Mouse (Mus musculus) brain, embryonic 14.5 days (tissue): ENCODE data around the gene Prrt1. TPM values are rescaled to one million over a fixed set of nuclear protein-coding genes. Genes with fewer than 3 reads are reported as not detected.
A peak's percentile ranks its signal among the peaks of the same experiment; 100 is the strongest.

Experiments
- DNase-seq: peaks from one replicate; pipeline ENCODE4 v3.0.0-alpha.2; 2011; ENCODE audit warnings: low read depth
- CTCF ChIP-seq: fragments of 200-500 bp; IDR thresholded peaks from 2 replicates; pipeline ENCODE4 v1.5.1; 2012; ENCODE audit warnings: inconsistent platforms, mild to moderate bottlenecking, moderate library complexity, borderline replicate concordance; ENCODE audit not compliant: insufficient read depth, insufficient read length; ENCODE audit errors: extremely low read depth
- POLR2A ChIP-seq: fragments of 200-500 bp; IDR thresholded peaks from 2 replicates; pipeline ENCODE4 v1.6.1; 2012; ENCODE audit warnings: mild to moderate bottlenecking, inconsistent platforms, borderline replicate concordance; ENCODE audit not compliant: poor library complexity, insufficient read depth, insufficient read length, severe bottlenecking; ENCODE audit errors: extremely low read depth
- polyA plus RNA-seq: library from polyadenylated mRNA; depleted of rRNA; stranded (reverse); fragments of >200 nt; gene quantifications from 2 replicates; pipeline ENCODE4 v1.2.3, GENCODE M21; 2012

Gene Prrt1
- polyA plus RNA-seq, 1 experiment: 63.8 TPM

DNA sequence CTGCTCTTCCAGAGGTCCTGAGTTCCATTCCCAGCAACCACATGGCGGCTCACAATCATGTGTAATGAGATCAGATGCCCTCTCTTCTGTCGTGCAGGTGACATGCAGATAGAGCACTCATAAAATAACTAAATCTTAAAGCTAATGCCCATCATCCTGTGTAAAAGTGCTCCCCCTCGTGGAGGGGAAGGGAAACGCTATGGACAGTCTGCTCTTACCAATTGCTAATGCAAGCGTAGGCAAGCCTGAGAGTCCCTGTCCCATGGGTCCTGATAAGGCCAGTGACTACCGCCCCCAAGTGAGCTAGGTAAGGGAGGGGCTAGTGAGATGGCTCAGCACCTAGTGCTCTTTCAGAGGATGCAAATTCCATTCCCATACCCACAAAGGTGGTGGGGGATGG, 10.3 kb upstream of the Prrt1 start:
- peak; percentile 65 for DNase-seq

DNA sequence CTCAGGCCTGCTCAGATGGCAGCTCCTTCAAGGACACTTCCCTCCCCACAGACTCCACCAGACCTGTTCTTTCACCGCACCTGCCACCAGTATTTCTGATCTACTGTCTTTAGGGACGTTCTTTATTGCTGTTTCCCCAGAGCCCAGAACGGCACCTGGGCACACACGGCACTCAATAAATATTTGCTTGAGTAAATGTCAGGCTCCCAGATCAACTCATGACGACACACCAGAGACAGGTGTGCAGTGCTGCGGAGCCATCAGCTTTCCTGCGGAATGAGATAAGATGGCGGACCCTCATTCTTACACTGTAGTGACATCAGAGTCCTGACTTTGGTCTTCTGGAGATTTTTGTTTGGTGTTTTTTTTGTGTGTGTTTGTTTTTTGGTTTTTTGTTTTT, 8.3 kb upstream of the Prrt1 start:
- TF ChIP-seq CTCF (no peak), POLR2A (no peak)

More for the DNA sequence above, 10.3 kb upstream of the Prrt1 start:
- TF ChIP-seq CTCF: peak; percentile 71; the same call in 1 of the 2 replicates
- no peak for TF ChIP-seq POLR2A

DNA sequence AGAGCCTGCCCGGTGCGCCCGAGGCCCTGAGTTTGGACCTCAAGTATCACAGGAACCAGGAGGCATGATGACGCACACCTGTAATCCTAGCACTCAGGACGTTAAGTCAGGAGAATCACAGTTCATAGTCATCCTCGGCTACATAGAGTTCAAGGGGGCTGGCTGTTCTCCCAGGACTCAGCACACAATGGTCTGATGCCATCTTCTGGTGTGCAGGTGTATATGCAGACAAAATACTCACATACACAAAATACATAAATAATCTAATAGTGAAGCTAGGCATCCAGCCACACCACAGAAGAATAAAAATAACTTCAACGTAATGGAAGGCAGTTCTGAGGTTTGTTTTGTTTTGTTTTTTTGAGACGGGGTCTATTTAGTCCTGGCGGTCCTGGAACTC, 6.2 kb upstream of the Prrt1 start:
- TF ChIP-seq POLR2A (no peak), CTCF (no peak)
- no peak for DNase-seq

More for the DNA sequence above, 8.3 kb upstream of the Prrt1 start:
- no peak for DNase-seq

DNA sequence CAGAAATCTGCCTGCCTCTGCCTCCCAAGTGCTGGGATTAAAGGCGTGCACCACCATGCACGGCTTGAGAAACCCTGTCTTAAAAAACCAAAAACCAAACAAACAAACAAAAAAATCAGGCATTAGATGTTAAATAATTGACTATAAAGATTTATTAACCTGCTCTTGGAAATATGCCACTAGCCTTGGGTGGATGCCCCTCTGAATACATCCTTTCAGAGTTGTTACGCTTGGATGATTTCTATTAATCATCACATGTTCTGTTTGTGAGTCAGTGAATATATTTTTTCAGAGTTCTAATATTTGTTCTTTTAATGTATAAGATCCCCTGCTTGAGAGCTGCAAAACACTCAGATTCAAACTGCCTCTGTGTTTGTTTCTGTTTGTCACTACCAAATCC, 4.4 kb upstream of the Prrt1 start:
- DNase-seq: no peak
- TF ChIP-seq CTCF (no peak), POLR2A (no peak)

DNA sequence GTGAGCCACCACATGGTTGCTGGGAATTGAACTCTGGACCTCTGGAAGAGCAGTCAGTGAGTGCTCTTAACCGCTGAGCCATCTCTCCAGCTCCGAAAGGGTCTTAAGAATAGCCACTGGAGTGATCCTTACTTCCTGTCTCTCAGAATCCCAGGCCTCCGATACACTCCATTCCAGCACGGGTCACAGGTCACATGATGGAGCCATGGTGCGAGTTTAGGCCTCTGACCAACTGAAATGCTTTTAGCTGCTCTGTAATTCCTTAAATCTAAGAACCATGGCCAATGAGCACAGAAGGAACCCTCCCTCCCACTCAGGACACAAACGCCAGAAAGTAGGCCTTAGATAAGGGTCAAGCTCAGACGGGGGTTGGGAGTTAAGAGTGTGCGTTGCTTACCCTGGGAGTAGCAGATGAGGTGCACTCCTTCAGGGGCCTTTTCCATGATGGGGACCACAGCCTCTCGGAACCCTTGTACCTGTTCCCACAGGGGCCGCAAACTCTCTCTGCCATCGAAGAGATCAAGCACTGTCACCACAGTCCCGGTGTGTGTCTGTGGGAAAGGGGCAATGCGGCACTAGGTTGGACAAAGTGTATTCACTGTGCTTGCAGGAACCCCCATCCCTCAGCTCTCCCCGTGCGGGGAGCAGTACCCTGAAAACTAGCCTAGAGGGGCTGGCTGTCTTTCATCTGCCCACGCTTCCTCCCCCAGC, 3.1 kb upstream of the Prrt1 start:
- TF ChIP-seq CTCF: no peak
- no peak for TF ChIP-seq POLR2A
- no peak for DNase-seq

DNA sequence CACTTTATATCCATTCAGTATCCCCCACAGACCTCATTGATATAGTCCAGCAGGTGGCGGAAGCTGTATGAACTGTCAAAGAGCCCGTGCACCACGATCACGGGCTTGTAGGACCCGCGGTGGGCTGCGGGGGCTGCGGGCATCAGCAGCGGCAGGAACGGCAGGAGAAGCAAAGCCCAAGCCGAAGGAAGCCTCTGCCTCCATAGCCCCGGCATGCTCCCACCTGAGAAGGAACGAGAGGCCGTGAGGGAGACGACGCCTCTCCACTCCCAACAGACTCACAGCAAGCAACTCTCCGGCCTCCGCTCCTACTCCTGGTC, 2.6 kb upstream of the Prrt1 start:
- TF ChIP-seq POLR2A: no peak
- peak; percentile 59; the same call in 1 of the 2 replicates for TF ChIP-seq CTCF
- peak; percentile 80 for DNase-seq

GRCm38 (mm10) chr17:34627093-34627942, 2.0 kb upstream of the Prrt1 start:
- TF ChIP-seq CTCF (no peak), POLR2A (no peak)
- peak; percentile 97 for DNase-seq

- TF ChIP-seq CTCF (no peak), POLR2A (no peak)
- DNase-seq: no peak
Observed at GRCm38 (mm10) chr17:34627943-34628643, 1.2 kb upstream of the Prrt1 start, which contains the start of gene Ppt2. Gene Ppt2, minus strand, starts transcription at chr17:34628510.

GRCm38 (mm10) chr17:34628644-34628967, 727 bp upstream of the Prrt1 start:
- no peak for DNase-seq
- TF ChIP-seq POLR2A (no peak), CTCF (no peak)

DNA sequence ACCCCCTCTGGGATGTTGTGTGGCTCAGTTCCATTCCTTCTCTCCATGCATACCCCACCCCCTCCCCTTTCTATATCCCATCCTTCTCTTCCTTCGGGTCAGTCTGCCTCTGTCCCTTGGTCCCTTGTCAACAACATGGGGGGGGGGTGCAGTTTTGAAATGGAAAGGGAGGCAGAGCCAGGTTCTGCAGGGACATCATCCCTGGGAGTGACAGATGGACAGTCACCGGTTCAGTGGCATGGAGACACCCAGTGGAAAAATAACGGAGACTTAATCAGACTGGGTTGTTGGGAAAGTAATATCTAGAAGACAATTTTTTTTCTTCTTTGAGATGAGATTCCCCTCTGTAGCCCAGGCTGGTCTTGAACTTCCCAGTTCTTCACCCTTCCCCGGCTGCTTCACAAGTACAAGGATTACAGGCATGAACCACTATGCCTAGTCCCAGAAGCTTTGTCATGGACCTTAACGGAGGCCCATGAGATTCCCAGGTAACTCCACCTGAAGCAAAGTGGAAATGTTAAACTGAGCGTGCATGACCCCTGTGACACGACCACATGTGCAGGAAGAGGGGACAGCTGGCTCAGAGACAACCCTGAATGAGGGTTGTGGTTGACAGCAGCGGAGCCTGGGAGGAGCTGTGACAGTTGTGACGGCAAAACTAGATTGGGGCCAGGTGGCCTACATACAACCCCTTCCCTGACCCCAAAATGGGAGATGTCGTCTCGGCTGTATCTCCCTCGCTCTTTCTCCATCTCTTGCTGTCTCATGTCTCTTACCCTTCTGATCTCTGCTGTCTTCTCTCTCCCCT, 667 bp downstream of the Prrt1 start:
- no peak for DNase-seq
- TF ChIP-seq CTCF: no peak
- TF ChIP-seq POLR2A: no peak
